Mouse (Mus musculus): ENCODE data around the gene Nt5c2.
A peak's percentile ranks its signal among the peaks of the same experiment; 100 is the strongest.
"Not testable (repeated sequence)": the region's sequence is repeated elsewhere in the genome, so short reads cannot be mapped to it uniquely, and the experiment has no call there.

Gene Nt5c2

DNA sequence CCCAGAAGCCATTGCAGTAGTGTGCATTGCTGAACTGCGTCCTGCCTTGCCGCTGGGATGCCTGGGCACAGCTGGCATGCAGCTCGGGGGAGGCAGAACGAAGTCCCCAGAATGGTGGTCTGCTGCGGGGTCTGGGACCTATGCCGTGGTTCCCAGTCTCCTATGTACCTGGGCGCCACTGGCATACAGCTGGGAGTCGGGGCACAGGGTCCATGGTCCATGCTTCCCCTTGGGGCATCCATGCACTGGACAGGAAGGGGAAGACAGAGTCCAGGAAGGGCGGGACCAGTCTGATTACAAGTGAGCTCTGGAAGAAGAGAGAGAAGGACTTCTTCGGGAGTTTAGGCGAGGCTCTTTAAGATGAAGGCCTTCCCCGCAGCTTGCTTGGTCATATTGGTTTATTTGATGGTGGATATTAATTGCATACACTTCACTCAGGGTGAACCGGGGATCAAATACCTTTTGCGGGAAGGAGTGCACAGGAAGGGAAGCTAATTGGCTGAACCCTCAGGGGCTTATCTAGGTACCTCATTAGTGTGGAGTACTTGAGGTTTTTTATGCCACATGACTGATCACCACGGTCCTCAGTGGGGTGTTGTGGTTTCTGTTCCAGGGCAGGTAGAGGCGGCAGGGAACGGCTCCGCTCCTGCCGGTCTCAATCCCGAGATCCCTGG, 25.3 kb downstream of the Nt5c2 start:
- no peak for DNase-seq (ENCODE audit: extremely low read depth, insufficient read length, low spot score)

- no peak for DNase-seq (ENCODE audit: extremely low read depth, insufficient read length, low spot score)
These were observed 26.5 kb downstream of the Nt5c2 start for GRCm38 (mm10) chr19:46988231-46989087.

GRCm38 (mm10) chr19:46987646-46988045, 27.3 kb downstream of the Nt5c2 start:
- DNase-seq (ENCODE audit: extremely low read depth, insufficient read length, low spot score), result no peak

DNA sequence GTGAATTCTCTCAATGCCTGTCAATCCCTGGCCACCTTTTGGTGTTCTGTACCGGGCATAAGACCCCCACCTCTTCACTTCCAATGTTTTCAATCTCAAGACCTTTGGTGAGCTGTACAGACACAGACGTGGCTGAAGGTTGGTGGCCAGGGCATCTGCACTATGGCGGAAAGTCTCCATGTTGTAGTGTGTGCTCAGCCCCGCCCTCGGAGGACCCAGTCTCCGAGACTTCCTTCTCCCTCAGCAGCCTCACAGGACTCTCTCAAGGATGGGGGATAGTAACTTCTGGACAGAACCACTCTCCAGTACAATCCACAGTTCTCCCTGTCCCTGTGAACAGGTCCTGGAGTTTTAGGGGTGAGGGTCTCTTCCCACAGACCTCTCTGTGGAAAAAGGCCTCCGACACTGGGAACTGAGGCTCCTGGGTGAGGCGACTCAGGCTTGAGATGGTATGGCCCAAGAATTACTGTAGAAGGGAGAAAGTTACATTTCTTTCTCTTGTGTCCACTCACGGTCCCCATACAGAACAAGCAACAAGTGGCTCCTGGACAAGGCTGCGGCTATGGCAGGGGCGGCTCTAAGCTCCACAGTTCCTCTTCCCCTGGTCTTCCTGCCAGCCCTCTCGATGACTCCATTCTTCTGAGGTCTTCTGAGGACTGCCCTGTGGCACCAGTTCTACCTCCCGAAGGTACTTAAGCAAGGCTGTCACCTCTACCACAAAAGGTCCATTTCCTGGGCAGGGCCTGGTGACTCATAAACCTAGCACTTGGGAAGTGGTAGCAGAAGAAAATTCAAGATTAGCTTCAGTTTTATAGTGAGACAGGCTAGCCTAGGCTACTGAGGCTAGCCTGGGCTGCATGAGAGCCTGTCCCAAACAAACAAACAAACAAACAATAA, 30.0 kb downstream of the Nt5c2 start:
- no peak for DNase-seq (ENCODE audit: extremely low read depth, insufficient read length, low spot score)

GRCm38 (mm10) chr19:46983966-46984380, 31.0 kb downstream of the Nt5c2 start:
- DNase-seq (ENCODE audit: extremely low read depth, insufficient read length, low spot score), result no peak

DNA sequence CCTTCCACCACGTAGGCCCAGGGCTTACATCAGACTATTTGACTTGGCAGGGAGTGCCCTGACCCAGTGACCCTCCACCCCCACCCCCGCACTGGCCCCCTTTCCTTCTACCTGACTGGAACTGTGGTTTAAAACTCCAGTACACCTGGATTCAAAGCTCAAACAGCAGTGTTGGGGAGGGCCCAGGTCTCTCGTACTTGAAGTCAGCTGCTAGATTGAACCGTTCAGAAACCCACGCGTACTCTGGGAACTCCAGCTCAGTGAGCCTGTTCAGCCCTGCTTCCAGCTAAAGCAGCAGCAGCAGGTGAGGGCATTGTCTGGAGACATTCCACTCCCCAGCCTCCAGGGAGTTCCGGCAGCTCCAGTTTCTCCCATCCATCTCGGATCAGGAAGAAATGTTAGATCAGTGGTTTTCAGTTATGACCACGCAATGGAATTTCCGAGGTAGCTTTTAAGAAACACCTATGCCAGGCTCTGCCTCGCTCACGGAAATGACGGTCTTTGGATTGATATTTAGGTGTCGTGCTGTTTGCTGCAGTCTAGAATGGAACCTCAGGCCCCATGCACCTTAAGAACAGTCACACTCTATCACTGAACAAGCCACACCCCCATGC, 31.5 kb downstream of the Nt5c2 start:
- no peak for DNase-seq (ENCODE audit: extremely low read depth, insufficient read length, low spot score)

DNA sequence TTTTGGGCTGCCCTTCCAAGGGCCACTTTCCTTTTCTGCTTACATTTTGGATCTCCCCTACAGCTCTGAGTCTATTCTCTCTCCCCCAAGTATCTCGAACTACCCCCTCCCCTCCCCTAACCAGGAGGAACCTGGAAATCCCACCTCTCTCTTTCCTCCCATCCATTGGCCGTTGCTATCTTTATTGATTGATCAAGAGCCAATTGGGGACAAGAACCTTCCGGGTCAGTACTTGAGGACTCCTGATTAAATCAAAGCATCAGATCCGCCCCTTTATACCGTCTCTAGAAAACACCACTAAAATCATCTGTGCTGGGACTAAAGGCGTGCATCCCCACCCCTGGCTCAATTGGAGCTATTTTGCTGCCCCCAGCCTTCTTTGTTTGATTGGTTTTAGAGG, 33.5 kb downstream of the Nt5c2 start:
- no peak for DNase-seq (ENCODE audit: extremely low read depth, insufficient read length, low spot score)

GRCm38 (mm10) chr19:46979781-46980105, 35.2 kb downstream of the Nt5c2 start:
- DNase-seq (ENCODE audit: extremely low read depth, insufficient read length, low spot score), result no peak

DNA sequence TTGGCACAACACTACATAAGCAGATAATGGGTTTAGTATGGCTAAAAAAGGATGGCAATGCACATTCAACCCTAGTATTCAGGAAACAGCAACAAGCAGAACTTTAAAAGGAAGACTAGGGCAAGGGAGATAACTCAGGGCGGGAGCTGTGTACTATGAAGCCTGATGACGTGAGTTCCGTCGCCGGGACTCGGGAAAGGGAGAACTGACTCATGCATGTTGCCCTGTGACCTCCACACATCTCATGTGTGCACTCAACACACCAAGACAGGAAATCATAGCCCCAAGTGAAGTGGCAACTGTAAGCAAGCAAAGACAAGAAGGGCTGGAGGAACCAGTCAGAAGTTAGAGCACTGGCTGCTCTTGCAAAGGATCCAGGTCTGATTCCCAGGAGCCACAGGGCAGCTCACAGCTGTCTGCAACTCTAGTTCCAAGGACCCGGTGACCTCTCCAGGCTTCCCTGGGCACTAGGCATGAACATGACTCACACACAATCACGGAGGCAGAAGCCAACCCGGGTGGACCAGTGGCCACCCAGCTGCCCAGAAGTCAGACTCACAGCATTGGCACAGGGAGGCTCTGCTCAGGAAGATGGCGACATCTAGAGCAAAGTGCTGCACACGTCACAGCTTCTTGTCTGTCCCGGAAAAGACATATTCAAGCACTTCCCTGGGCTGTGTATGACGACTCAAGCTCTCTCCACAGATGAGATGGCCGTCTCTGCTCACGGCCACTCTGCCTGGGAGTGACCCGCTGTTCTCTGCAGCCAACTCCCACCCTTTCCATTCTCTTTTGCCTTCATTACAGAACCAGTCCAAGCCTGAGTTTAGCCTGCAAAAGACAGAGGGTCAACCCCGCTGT, 35.8 kb downstream of the Nt5c2 start:
- peak; percentile 78 for DNase-seq (ENCODE audit: extremely low read depth, insufficient read length, low spot score)

- not testable (repeated sequence) for DNase-seq (ENCODE audit: extremely low read depth, insufficient read length, low spot score)
These were observed 36.9 kb downstream of the Nt5c2 start for GRCm38 (mm10) chr19:46978069-46978468.

DNA sequence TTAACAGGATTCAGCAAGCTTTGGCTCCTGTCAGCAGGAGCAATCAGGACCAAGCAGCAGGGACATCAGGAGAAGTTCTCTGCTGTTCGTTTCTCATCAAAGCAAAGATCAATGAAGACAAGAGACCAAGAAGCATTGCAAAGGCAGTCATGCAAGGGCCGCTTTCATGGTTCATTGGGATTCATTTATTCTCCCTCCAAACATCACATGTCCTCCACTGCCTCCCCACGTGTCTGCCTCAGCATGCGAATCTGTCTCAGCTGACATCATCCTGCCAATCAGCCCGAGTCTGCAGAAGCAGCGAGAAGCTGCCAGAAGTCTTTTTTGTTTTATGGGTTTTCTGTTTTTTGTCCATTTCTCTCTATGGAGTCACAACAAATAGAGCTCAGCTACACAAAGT, 37.5 kb downstream of the Nt5c2 start:
- DNase-seq (ENCODE audit: extremely low read depth, insufficient read length, low spot score), result no peak

DNA sequence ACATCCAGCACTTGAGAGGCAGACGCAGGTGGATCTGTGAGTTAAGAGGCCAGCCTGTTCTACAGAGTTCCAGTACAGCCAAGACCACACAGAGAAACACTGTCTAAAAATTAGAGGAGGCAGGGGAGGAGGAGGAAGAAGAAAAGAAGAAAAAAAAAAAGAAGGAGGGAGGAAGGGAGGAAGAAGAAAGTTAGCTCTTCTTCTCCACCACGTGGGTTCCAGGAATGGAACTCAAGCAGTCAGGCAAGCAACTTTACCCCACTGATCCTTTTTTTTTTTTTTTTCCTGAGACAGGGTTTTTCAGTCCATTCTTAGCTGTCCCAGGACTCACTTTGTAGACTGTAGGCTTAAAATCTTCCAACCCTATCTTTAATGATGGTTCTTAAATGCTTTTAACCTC, 38.2 kb downstream of the Nt5c2 start:
- no peak for DNase-seq (ENCODE audit: extremely low read depth, insufficient read length, low spot score)

GRCm38 (mm10) chr19:46975997-46976396, 39.0 kb downstream of the Nt5c2 start:
- DNase-seq (ENCODE audit: extremely low read depth, insufficient read length, low spot score), result no peak

DNA sequence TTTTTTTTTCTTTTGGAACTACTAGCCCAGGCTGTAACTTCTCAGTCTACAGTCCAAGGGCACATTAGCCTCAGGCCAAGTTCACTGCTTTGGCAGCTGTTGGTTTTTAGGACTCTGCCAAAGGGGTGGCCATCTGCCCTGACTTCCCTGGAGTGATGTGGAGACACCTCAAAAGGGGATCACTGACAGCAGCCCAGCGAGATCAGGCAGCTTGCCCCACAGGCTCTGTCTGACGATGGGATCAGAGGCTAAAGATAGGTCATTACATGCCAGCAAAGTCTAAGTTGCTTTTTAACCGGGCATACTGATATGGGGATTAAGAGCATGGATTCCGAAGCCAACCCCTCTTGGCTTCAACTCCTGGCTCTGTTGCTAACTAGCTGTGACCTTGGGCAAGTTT, 39.4 kb downstream of the Nt5c2 start:
- DNase-seq (ENCODE audit: extremely low read depth, insufficient read length, low spot score), result no peak

- DNase-seq (ENCODE audit: extremely low read depth, insufficient read length, low spot score), result no peak
These were observed 42.8 kb downstream of the Nt5c2 start for GRCm38 (mm10) chr19:46972159-46972558.

DNA sequence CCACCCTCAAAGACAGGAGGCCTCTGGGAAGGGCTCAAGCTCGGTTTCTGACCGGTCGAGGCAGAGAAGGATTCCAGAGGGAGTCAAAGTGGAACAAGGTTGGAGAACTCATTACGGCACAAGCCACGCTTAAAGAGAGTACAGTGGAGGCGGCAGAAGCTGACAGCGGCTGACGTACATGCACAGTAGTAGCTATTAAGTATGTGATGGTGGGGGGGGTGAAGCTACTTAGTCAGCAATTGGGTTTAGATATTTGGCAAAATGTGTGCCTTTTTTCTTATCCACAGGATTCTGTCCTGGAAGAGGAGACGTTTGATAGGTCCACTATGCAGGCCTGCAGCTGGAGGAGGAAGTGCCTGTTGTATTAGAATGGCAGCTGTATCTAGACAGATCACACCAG, 43.2 kb downstream of the Nt5c2 start:
- no peak for DNase-seq (ENCODE audit: extremely low read depth, insufficient read length, low spot score)

GRCm38 (mm10) chr19:46971051-46971689, 43.8 kb downstream of the Nt5c2 start:
- DNase-seq (ENCODE audit: extremely low read depth, insufficient read length, low spot score), result no peak

- DNase-seq (ENCODE audit: extremely low read depth, insufficient read length, low spot score), result peak; percentile 60
These were observed 44.7 kb downstream of the Nt5c2 start for GRCm38 (mm10) chr19:46970121-46970729.
